Mouse (Mus musculus) midbrain, postnatal 0 days (tissue): ENCODE results near the gene Foxe1. TPM values are rescaled to one million over a fixed set of nuclear protein-coding genes. Genes with fewer than 3 reads are reported as not detected.

Source experiments
- ATAC-seq: fragments of 200-750 bp; cut with Nextera tagmentation; 2 replicates; pipeline ENCODE4 v1.8.0; 2017; ENCODE audit warnings: moderate number of reproducible peaks, mild to moderate bottlenecking, moderate TSS enrichment, moderate library complexity; ENCODE audit not compliant: low FRiP score
- DNase-seq: peaks from one replicate; pipeline ENCODE4 v3.0.0-alpha.2; 2015; ENCODE audit warnings: low spot score
- H3K27ac ChIP-seq: fragments of 300-500 bp; sonication (generic); 2 replicates; pipeline ENCODE4 v1.5.1; 2014; ENCODE audit warnings: low read depth, mild to moderate bottlenecking, low read length, mixed read lengths
- H3K27me3 ChIP-seq: fragments of 300-500 bp; sonication (generic); 2 replicates; pipeline ENCODE4 v1.6.1; 2014; ENCODE audit warnings: low read length, control low read depth, mixed read lengths; ENCODE audit not compliant: insufficient read depth
- H3K36me3 ChIP-seq: fragments of 300-500 bp; sonication (generic); 2 replicates; pipeline ENCODE4 v1.6.1; 2014; ENCODE audit warnings: low read length, control low read depth, mixed read lengths; ENCODE audit not compliant: insufficient read depth
- H3K4me1 ChIP-seq: fragments of 300-500 bp; sonication (generic); 2 replicates; pipeline ENCODE4 v1.6.1; 2014; ENCODE audit warnings: mild to moderate bottlenecking, control low read depth, antibody characterized with exemption, low read length, mixed read lengths; ENCODE audit not compliant: insufficient read depth
- H3K4me2 ChIP-seq: fragments of 300-500 bp; sonication (generic); 2 replicates; pipeline ENCODE4 v1.6.1; 2014; ENCODE audit warnings: low read depth, mild to moderate bottlenecking, low read length, mixed read lengths; ENCODE audit not compliant: poor library complexity, severe bottlenecking
- H3K4me3 ChIP-seq: fragments of 300-500 bp; sonication (generic); 2 replicates; pipeline ENCODE4 v1.5.1; 2014; ENCODE audit warnings: low read depth, mild to moderate bottlenecking, low read length, moderate library complexity
- H3K9ac ChIP-seq: fragments of 300-500 bp; sonication (generic); replicated peaks from 2 replicates; pipeline ENCODE4 v1.6.1; 2014; ENCODE audit warnings: mild to moderate bottlenecking, low read length, moderate library complexity, mixed read lengths; ENCODE audit not compliant: poor library complexity, severe bottlenecking
- H3K9me3 ChIP-seq: fragments of 300-500 bp; sonication (generic); 2 replicates; pipeline ENCODE4 v1.6.1; 2016; ENCODE audit warnings: low read length, control low read depth
- CTCF ChIP-seq: IDR thresholded peaks from 2 replicates; pipeline ENCODE4 v1.5.1; 2016; ENCODE audit warnings: antibody characterized with exemption, mild to moderate bottlenecking
- WGBS: fragments of 180-500 bp; shearing (Covaris S2); extraction: QIAGEN DNeasy Blood & Tissue Kit; methylation state at CpG from one replicate; pipeline ENCODE4 v1.1.7; 2014; 5-methylcytosine and 5-hydroxymethylcytosine counted together
- polyA plus RNA-seq: library from polyadenylated mRNA; unstranded; fragments of >200 nt; fragmentation: Nextera tagmentation; extraction: Ambion mirVana; gene quantifications from 2 replicates; pipeline ENCODE4 v1.2.1, GENCODE M21; 2015
- total RNA-seq: library from RNA; depleted of rRNA; stranded (reverse); fragments of >200 nt; gene quantifications from 2 replicates; pipeline ENCODE4 v1.2.3, GENCODE M21; 2014; rRNA removed

Foxe1 gene
- total and polyA plus RNA-seq, 2 experiments from 2014 or later, result not detected

GRCm38 (mm10) chr4:46388556-46388955, 45.1 kb downstream of the Foxe1 start:
- DNase-seq (no peak), ATAC-seq (no peak; the same call in 1 of the 2 replicates)
- 0 out of 2 replicates have a peak overlapping the region, but pooled peaks have one; percentile 75 for H3K9ac ChIP-seq
- peak overlapping the region; percentile 53 for H3K4me2 ChIP-seq
- no peaks in the 10 kb centered on the region for H3K27me3 ChIP-seq
- no peaks in the 10 kb centered on the region for H3K4me1 ChIP-seq
- peak overlapping the region; percentile 59 for H3K4me3 ChIP-seq
- no peaks in the 10 kb centered on the region for H3K9me3 ChIP-seq
- peaks cover 13% of the 10 kb centered on the region for H3K36me3 ChIP-seq
- H3K27ac ChIP-seq, result peak overlapping the region; percentile 95; the same call in 1 of the 2 replicates
- WGBS, result 30% methylated on average over 5 of the region's 5 CpGs
- TF ChIP-seq CTCF, result no peak

GRCm38 (mm10) chr4:46389013-46389611, 45.7 kb downstream of the Foxe1 start, which contains the start of gene Trmo:
TSS of gene Trmo (minus strand) at chr4:46389437.
- Histone ChIP-seq H3K9ac (peak within 1 kb of the TSS; percentile 75), H3K27me3 (no peaks in the 10 kb centered on the region), H3K9me3 (no peaks in the 10 kb centered on the region), H3K4me2 (peak within 1 kb of the TSS; percentile 53), H3K27ac (peak within 1 kb of the TSS; percentile 95), H3K4me3 (peak within 1 kb of the TSS; percentile 59), H3K36me3 (peaks cover 13% of the 10 kb centered on the region), H3K4me1 (no peaks in the 10 kb centered on the region)
- peak; percentile 30 for TF ChIP-seq CTCF
- DNase-seq, result peak; percentile 98
- WGBS, result under 1% methylated on average over 56 of the region's 56 CpGs
- ATAC-seq, result peak; percentile 96

- peaks cover 11% of the 10 kb centered on the region for H3K36me3 ChIP-seq
- H3K4me1 ChIP-seq, result no peaks in the 10 kb centered on the region
- peak overlapping the region; percentile 95 for H3K27ac ChIP-seq
- no peaks in the 10 kb centered on the region for H3K27me3 ChIP-seq
- H3K4me3 ChIP-seq, result peak overlapping the region; percentile 59
- no peaks in the 10 kb centered on the region for H3K9me3 ChIP-seq
- H3K9ac ChIP-seq, result peak overlapping the region; percentile 75
- TF ChIP-seq CTCF, result peak; percentile 48
- DNase-seq (peak; percentile 71), ATAC-seq (no peak)
- peak overlapping the region; percentile 53 for H3K4me2 ChIP-seq
- 2% methylated on average over 24 of the region's 24 CpGs for WGBS
Observed at GRCm38 (mm10) chr4:46389612-46390341, 46.4 kb downstream of the Foxe1 start.

- no peak for ATAC-seq
- H3K4me2 ChIP-seq, result peak overlapping the region; percentile 53
- peaks cover 5% of the 10 kb centered on the region for H3K36me3 ChIP-seq
- no peaks in the 10 kb centered on the region for H3K27me3 ChIP-seq
- 22% methylated on average over 9 of the region's 9 CpGs for WGBS
- peak; percentile 85 for TF ChIP-seq CTCF
- peak overlapping the region; percentile 59; the same call in 1 of the 2 replicates for H3K4me3 ChIP-seq
- DNase-seq, result peak; percentile 84
- H3K9me3 ChIP-seq, result no peaks in the 10 kb centered on the region
- peak overlapping the region; percentile 95; the same call in 1 of the 2 replicates for H3K27ac ChIP-seq
- no peaks in the 10 kb centered on the region for H3K4me1 ChIP-seq
- H3K9ac ChIP-seq, result no peak overlapping the region
Observed at GRCm38 (mm10) chr4:46390390-46390970, 47.1 kb downstream of the Foxe1 start.

- Histone ChIP-seq H3K9ac (no peak overlapping the region), H3K4me1 (no peaks in the 10 kb centered on the region), H3K27me3 (no peaks in the 10 kb centered on the region), H3K27ac (no peak overlapping the region), H3K36me3 (no peaks in the 10 kb centered on the region), H3K4me3 (no peak overlapping the region), H3K9me3 (no peaks in the 10 kb centered on the region), H3K4me2 (no peak overlapping the region)
- TF ChIP-seq CTCF, result no peak
- WGBS, result 82% methylated on average over 2 of the region's 2 CpGs
- DNase-seq, result no peak
- ATAC-seq, result no peak
Observed at GRCm38 (mm10) chr4:46394388-46394787, 51.0 kb downstream of the Foxe1 start.

- WGBS, result 41% methylated on average over 5 of the region's 5 CpGs
- Histone ChIP-seq H3K4me1 (no peaks in the 10 kb centered on the region), H3K27me3 (no peaks in the 10 kb centered on the region), H3K9me3 (no peaks in the 10 kb centered on the region), H3K36me3 (no peaks in the 10 kb centered on the region), H3K27ac (no peak overlapping the region), H3K4me2 (no peak overlapping the region), H3K4me3 (no peak overlapping the region), H3K9ac (no peak overlapping the region)
- ATAC-seq (no peak), DNase-seq (no peak)
- no peak for TF ChIP-seq CTCF
Observed at GRCm38 (mm10) chr4:46395736-46396135, 52.3 kb downstream of the Foxe1 start.

Other genes with a start within 250 kb of the Foxe1 start
- 33.4 and 41.8 TPM in 2 replicates for gene Ncbp1, start 205.0 kb upstream of the Foxe1 start, total RNA-seq
- 45.1 and 45.9 TPM in 2 replicates for gene Ncbp1, start 205.0 kb upstream of the Foxe1 start, polyA plus RNA-seq
- gene Tstd2, start 204.9 kb upstream of the Foxe1 start, total RNA-seq, result 25.1 and 27.6 TPM in 2 replicates
- 16.3 and 18.9 TPM in 2 replicates for gene Tstd2, start 204.9 kb upstream of the Foxe1 start, polyA plus RNA-seq
- gene Xpa, start 147.3 kb upstream of the Foxe1 start, total RNA-seq, result 13.2 and 24.6 TPM in 2 replicates
- gene Xpa, start 147.3 kb upstream of the Foxe1 start, polyA plus RNA-seq, result 35.5 and 35.9 TPM in 2 replicates
- gene Trmo, start 45.8 kb downstream of the Foxe1 start, total RNA-seq, result 7.8 and 8.8 TPM in 2 replicates
- 4.4 and 5.3 TPM in 2 replicates for gene Trmo, start 45.8 kb downstream of the Foxe1 start, polyA plus RNA-seq
- gene Hemgn, start 69.9 kb downstream of the Foxe1 start, total RNA-seq, result not detected in 2 replicates
- not detected in 2 replicates for gene Hemgn, start 69.9 kb downstream of the Foxe1 start, polyA plus RNA-seq
- 2.7 and 5.0 TPM in 2 replicates for gene Anp32b, start 107.3 kb downstream of the Foxe1 start, total RNA-seq
- 45.8 and 50.5 TPM in 2 replicates for gene Anp32b, start 107.3 kb downstream of the Foxe1 start, polyA plus RNA-seq
- 92.0 and 94.5 TPM in 2 replicates for gene Nans, start 145.6 kb downstream of the Foxe1 start, total RNA-seq
- 56.9 and 59.6 TPM in 2 replicates for gene Nans, start 145.6 kb downstream of the Foxe1 start, polyA plus RNA-seq
- gene Trim14, start 192.5 kb downstream of the Foxe1 start, total RNA-seq, result 0.47 and 1.8 TPM in 2 replicates
- gene Trim14, start 192.5 kb downstream of the Foxe1 start, polyA plus RNA-seq, result 0.75 and 1.4 TPM in 2 replicates